Mouse (Mus musculus): ENCODE results near the gene Ackr4.

DNA sequence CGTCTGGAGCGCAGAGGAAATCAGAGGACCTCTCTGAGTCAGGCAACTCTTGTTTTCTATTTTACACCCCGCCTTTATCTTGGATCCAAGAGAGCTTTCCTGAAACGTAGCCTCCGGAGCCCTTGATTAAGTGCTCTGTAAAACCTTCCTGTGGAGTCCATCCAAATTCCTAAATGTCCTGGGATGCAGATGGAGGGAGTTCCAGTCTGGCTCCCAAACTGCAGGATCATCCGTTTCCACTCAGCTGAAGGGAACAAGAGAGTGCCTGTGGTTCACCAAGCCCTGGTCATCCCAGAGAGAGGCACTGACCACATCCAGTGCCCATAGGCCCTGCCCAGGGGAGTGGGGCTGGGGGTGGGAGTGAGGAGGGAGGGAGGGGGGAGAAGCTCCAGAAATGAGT, 24.4 kb downstream of the Ackr4 start:
- TF ChIP-seq MAX (IDR thresholded peaks at IDR 0.05) (no peak), CTCF (IDR thresholded peaks at IDR 0.05; ENCODE audit: control insufficient read depth, insufficient read depth, insufficient read length) (no peak), USF1 (IDR thresholded peaks at IDR 0.05; ENCODE audit: low read depth) (no peak), MYOD1 (IDR thresholded peaks at IDR 0.05; ENCODE audit: control insufficient read depth, insufficient read length, low read depth) (no peak), CEBPB (IDR thresholded peaks at IDR 0.05; ENCODE audit: low read depth) (no peak)
